Mouse (Mus musculus) brain, embryonic 14.5 days (tissue): ENCODE data around the gene Gng7.
A peak's percentile ranks its signal among the peaks of the same experiment; 100 is the strongest.

Source experiments
- CTCF ChIP-seq: fragments of 200-500 bp; IDR thresholded peaks from 2 replicates; pipeline ENCODE4 v1.5.1; 2012; ENCODE audit warnings: inconsistent platforms, mild to moderate bottlenecking, moderate library complexity, borderline replicate concordance; ENCODE audit not compliant: insufficient read depth, insufficient read length; ENCODE audit errors: extremely low read depth
- POLR2A ChIP-seq: fragments of 200-500 bp; IDR thresholded peaks from 2 replicates; pipeline ENCODE4 v1.6.1; 2012; ENCODE audit warnings: mild to moderate bottlenecking, inconsistent platforms, borderline replicate concordance; ENCODE audit not compliant: poor library complexity, insufficient read depth, insufficient read length, severe bottlenecking; ENCODE audit errors: extremely low read depth

DNA sequence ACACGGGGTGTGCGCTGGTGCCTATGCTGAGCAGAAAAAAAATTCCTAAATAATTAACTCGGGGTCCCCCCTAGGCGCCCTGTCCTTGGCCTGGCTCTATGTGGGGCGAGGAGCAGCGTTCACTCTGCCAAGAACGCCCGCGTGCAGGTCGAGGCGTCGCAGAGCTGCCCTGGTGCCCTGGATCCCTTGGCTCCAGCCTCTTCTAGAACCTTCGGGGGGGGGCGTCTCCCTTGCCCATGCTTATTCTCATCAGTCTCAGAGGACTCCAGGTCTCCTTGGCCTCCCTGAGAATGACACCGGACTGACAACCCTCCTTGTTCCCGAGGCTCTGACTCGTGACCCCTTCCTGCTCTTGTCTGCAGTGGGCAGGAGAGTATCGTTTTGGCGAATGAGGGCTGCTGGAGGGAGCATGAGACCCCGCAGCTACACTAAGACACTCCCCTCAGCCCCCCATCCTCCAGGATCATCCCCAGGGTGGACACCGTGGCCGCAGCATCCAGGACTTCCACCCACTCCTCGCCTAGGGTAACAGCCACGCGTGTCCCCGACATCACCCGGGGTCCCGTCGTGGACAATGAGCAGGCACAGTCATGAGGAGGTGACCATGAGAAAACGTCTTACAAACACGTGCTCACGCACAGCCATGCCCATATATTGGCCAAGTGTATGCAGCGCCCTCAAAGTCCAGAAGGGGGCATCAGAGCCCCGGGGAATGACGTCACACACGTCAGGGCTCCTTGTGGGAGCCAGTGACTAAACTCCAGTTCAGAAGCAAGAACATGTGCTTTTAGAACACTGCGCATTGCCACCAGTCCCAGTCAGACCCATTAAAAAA is 15.2 kb downstream of the Gng7 start:
- TF ChIP-seq POLR2A (no peak), CTCF (peak; percentile 93)
